Mouse (Mus musculus): ENCODE data around the gene Ntpcr.

The Ntpcr gene

DNA sequence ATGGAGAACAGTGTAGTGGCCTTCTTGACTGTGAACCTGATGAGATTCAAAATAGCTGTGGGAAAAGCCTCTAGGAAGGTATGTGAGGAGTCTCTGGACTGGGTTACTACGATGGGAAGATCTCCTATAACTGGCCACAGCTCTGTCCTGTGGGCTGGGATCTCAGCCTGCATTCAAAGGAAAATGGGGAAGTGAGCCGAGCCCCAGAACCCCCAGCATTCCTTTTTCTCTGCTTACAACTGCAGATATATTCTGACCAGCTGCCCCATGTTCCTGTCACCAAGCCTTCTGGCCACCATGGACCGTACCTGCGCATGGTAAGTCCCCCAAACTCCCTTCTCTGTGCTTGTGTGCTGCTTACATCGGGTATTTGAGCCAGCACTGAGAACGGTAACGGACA, at the start of gene Ntpcr:
Gene Ntpcr, plus strand, starts transcription at position 218 of the 400 bp plus-strand sequence.
- no peak for DNase-seq

DNA sequence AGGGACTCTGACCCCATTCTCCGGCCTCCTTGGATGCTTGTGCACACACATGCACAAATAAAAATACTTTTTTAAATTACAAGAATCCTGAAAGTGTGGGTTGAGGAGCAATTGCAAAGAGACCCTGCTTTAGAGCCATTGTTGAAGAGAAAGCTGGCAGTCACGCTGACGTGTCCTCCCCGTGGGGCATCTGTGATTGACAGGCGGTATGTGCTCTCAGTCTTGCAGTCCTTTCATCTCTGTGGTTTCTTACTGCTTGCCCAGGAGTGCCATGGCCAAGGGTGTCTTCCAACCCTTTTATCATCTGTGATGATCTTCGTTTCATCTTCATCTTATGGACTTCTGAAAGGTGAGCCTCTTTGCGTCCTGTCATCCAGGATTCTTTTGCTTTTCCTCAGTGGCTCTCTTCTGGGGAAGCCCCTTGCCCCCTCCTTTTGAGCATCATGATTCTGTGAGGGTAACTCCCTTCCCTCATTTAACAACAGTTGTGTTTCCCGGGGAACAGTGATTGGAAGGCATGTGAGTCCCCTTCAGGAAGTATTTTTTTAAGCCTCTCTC, 48.8 kb upstream of the Ntpcr start:
- no peak for DNase-seq

GRCm38 (mm10) chr8:125685216-125685760, 44.5 kb upstream of the Ntpcr start:
- DNase-seq = no peak

GRCm38 (mm10) chr8:125686221-125686865, 43.4 kb upstream of the Ntpcr start:
- peak; percentile 52 for DNase-seq

- DNase-seq = no peak
Observed at GRCm38 (mm10) chr8:125690166-125690915, 39.4 kb upstream of the Ntpcr start.

DNA sequence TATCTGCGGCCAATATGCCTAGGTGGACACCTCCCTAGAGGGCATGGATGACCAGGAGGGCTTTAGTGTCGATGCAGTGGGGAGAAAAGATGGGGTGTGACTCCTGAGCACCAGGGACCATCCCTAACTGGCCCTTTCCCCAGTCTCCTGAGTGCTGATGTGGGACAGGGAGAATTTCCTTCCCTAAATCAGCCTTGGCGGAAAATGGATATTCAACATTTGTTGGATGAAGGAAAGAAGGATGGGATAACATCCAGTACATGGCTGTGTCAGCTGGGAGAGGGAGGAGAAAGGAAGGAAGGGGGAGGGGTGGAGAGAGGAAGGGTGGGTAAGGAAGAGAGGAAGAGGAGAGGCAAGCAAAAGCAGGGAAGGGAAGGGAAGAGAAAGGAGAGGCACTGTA, 38.8 kb upstream of the Ntpcr start:
- DNase-seq = no peak

DNA sequence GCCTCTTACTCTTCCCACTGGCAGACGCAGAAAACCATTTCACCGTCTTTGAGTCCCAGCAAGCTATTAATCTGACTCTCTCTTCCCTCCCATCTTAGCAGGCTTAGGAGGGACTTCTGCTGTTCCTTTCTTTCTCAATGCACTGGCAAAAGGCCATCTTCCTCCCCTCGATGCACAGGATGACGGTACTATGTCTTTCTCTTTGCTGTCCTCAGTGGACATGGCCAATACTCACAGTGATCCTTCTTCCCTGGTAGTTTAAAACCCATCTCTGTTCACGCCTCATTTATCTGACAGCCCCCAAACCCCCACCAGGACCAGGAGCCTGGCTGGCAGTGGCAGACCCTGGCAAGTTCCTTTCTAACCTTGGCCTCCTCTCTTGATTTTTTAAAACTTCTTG, 37.3 kb upstream of the Ntpcr start:
- DNase-seq = no peak

DNA sequence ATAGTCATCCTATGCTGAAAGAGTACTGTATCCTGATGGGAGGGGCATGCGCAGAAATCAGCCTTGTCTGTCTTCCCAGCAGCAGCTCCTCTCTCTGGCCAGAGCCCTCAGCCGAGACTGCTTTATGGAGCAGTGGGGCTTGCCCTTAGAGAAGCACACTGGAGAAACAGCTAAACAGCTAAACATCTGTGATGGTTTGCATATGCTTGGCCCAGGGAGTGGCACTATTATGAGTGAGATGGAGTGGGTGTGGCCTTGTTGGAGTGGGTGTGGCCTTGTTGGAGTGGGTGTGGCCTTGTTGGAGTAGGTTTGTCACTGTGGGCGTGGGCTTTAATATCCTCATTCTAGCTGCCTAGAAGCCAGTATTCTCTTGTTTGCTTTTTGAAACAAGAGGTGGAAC, 36.6 kb upstream of the Ntpcr start:
- no peak for DNase-seq

DNA sequence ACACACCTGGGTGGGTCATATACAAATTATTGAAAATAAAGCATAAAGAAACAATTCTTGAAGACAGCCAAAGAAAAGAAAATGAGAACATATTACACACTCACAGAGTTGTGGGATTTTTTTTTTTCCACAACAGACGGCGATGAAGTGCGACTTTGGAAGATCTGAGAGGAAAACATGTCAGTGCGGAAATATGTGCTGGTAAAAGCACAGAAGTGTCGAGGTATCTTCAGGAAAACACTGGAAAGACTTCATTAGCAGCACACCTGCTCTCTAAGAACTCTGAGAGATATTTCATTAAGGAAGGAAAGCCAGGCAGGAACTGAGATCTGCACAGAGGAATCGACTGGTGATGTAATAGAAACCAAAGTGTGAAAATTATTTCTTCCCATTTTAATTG, 33.8 kb upstream of the Ntpcr start:
- DNase-seq = no peak

DNA sequence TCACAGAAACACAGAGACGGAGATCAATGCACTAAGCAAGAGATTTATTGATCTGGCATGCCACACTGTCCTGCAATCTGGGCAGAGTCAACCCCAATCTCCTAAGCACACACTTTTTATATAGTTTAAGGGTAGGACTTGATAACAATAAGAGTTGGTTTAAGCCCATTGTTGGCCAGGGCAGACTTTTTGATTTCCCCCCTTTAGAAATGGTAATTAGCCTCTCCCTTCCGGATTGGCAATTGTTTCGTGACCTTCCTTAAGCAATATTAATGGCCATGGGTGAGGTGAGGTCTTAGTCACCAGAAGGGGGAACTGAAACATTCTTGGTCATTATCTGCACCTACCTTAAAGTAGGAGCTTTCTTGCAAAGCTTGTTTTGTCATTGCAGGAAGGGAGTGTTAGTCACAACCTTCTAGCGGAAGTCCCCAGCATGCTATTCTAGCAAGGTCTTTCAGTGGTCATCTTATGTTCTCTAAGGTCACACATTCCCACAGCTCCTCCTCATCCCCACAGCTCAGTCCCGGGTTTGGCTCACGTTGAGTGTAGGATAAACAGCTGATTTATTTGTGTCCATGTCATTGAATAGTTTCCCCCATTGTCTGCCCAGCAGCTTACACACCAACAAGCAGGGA, 30.3 kb upstream of the Ntpcr start:
- no peak for DNase-seq

- DNase-seq = no peak
Observed at GRCm38 (mm10) chr8:125700407-125700806, 29.4 kb upstream of the Ntpcr start.

- no peak for DNase-seq
Observed at GRCm38 (mm10) chr8:125702868-125703473, 26.8 kb upstream of the Ntpcr start.

DNA sequence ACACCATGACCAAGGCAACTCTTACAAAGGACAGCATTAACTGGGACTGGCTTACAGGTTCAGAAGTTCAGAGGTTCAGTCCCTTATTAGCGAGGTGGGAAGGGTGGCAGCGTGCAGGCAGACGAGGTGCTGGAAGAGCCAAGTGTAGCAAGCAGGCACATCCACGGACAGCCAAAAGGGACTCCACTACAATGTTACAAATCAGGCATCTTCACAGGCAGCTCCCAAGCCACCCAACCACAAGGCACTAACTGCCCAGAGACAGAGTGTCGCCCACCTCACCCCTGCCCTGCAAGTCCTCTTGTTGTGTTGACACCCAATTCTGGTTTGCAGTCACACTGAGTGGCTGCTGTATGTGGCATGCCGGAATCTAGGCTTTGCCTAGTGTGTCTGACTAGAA, 25.3 kb upstream of the Ntpcr start:
- DNase-seq = no peak

- DNase-seq = no peak
Observed at GRCm38 (mm10) chr8:125705816-125706215, 23.9 kb upstream of the Ntpcr start.

DNA sequence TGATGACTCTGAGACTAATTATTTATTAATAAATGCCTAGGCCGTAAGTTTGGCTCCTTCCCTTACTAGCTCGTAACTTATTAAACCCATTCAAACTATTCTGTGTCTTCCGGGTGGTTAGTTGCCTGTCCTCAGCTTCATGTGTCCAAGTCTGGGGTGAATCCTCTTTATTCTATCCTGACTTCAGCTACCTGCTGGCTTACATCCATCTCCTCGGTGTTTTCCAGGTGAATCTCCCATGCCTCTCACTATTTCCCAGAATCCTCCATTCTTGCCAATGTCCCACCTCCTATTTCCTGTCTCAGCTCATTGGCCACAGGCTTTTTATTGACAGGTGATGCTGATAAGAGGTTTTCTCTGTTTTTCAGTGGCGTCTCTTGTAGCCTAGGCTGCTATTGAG, 20.6 kb upstream of the Ntpcr start:
- peak; percentile 39 for DNase-seq

DNA sequence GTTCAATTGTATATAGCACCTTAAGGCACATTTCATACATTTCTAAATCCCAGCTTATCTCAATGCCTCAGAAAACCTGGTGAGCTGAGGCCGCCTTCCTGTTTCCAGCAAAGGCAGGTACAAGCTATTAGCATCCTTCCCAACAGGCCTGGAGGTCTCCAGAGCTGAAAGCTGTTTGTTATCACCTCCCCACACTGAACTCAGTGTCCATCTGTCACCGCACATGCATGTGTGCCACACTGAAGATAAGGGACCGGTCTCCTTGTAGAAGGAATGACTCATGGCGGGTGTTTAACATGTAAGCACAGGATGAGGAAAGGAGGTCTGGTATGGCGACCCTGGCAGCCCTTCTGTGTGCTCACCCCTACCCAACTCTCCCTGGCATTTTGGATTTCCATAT, 18.2 kb upstream of the Ntpcr start:
- DNase-seq = no peak

DNA sequence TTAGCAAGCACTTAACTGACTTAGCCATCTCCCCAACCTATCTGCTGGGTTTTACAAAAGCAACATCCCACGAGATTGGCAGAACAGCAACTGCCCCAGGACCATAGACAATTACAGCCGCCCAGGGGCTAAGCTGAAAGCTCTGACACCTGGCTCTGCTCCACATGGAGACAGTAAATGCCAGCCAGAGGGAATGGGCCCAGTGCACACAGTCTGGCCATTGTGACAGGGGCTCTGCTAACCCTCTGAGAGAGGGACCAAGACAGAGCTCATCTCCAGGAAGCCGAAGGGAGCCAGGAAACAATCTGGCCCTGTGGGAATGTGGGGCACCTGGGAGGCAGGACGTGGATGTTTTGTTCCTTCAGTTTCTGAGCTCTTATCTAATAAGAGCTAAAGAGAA, 13.6 kb upstream of the Ntpcr start:
- DNase-seq = no peak

DNA sequence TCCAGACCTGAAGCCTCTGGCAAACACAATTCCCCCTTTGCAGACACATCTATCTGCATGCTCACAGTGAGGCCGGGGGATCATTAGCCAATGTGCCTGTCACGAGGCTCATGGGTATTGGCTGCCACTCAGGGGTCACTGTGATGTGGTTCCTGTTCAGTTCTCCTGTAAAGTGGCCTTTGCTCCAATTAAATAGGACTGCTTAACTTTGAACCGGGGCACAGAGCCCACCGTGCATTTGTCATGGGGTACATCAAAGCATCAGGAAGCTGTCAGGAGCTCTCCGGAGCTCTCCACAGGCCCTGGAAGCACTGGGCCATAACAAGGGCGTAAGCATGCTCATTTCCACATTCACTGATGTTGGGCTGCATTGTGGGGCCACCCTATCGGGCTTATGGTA, 13.2 kb upstream of the Ntpcr start:
- no peak for DNase-seq

GRCm38 (mm10) chr8:125718914-125719313, 10.8 kb upstream of the Ntpcr start:
- no peak for DNase-seq

DNA sequence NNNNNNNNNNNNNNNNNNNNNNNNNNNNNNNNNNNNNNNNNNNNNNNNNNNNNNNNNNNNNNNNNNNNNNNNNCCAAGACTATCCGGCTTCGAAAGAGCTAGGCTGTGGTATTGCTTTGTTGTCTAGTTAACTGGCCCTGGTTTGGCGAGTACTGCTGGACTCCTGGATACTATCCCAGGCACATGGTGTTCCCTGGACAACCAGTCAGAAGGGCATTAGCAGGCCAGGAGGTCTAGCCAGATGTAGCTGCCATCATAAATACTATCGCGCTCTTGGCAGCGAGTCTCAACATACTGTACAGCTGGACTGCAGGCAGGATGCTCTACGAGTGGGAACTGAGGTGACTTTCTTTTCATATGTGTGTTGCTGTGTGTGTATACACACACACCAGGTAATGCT, 7.1 kb upstream of the Ntpcr start:
- DNase-seq = peak; percentile 52

DNA sequence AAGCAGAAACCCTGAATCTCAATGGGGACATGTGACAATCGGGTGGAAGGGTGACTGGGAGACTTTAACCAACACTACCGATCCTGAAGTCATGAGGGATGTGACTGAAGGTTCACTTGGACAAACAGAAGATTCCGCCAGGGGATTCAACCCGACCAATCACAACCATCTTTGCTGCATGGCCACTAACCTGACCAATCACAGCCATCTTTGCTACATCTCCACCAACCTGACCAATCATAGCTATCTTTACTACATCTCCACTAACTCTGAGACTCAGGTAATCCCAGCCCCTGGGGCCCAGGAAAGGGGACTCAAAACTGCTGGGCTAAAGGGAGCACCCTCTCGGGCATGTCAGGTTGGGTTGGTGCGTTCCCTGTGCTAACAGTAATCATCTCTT, 6.3 kb upstream of the Ntpcr start:
- DNase-seq = no peak

DNA sequence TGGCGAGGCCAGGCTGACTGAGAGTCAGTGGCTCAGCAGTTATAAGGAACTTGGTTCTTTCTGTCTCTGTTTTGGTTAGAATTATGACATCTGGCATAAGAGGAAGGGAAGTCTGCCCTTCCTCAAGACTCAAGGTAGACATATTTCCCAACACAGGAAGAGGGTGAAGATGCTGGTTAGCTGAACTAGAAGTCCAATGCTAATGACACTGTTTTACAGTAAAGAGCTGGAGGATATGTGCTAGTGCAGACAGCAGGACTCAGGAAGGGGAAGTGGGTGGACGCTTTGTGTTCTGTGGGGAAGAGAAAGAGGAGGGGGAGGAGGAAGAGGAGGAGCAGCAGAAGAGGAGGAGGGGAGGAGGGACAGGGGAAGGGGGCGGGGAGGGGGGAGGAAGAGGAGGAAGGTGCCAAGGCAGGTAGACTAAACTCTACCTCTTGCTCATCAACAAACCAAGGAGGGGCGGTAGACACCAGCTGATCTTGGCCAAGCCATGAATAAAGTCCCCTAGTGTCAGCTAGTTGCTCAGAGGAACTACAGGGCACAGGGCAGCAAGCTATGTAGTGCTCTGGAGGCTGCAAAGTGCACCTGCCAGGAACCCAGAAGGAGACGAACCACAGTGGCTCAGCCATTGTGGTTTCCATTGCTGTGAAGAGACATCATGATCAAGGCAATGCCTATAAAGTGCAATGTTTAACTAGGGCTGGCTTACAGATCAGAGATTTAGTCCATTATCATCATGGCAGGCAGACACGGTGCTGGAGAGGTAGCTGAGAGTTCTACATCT, 4.5 kb upstream of the Ntpcr start:
- DNase-seq = no peak
